Mouse (Mus musculus) brain, adult 2 months (tissue): ENCODE results near the gene Suv39h2.
A peak's percentile ranks its signal among the peaks of the same experiment; 100 is the strongest.

Source experiments
- DNase-seq: peaks from one replicate; pipeline ENCODE4 v3.0.0; 2011; ENCODE audit warnings: low read depth, low spot score

Suv39h2 gene

DNA sequence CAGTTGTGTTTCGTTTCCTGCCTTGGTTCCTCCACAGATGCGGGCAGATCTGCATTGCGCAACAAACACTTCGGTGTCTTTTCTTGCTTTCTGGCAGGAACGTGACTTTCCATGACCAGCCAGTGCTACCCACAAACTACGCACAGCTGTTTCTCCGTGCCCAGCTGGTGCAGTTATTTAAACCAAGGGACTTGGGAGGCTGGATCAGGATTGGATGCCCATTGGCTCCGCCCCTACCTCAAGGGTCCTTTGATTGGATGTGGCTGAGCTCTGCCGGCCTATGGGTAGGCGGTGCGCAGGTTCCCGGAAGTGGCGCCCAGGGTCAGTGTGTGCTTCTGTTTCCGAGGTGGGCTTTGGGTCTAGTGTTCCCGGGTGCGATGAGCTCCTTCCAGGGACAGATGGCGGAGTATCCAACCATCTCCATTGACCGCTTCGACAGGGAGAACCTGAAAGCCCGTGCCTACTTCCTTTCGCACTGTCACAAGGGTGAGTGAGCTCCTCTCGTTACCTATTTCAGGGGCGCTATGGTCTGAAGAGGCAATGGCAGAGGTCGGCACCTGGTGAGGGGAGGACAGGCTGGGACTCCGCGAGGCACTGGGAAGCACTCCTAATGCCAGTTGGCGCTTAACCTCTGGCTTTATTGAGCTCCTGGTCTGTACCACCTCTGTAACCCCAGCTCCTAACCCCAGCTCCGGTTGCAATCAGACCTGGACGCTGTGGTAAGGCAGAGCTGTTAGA lies 50.8 kb downstream of the Suv39h2 start, which contains the start of gene Dclre1c:
Gene Dclre1c, plus strand, starts transcription at position 291 of the 738 bp plus-strand sequence.
- peak; percentile 97 for DNase-seq

DNA sequence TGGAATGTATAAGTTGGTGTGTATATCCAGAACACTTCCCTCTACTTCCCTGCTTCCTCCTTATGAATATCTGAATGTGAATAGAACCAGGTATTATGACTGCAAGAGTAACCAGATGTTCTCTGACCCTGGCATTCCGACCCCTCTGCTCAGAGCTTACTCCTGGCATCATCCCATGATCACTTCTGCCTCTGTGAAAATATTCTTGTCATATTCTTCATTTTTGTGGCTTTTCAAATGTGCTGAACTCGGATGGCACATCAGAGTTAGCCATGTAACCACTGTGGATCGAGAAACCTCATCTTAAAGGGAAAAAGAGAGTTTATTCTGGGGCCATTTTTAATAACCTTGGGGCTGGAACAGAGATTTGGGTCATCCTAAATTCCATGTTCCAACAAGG lies 52.3 kb downstream of the Suv39h2 start, which contains the start of gene Meig1:
Gene Meig1, minus strand, starts transcription at position 101 of the 400 bp plus-strand sequence.
- DNase-seq: no peak

DNA sequence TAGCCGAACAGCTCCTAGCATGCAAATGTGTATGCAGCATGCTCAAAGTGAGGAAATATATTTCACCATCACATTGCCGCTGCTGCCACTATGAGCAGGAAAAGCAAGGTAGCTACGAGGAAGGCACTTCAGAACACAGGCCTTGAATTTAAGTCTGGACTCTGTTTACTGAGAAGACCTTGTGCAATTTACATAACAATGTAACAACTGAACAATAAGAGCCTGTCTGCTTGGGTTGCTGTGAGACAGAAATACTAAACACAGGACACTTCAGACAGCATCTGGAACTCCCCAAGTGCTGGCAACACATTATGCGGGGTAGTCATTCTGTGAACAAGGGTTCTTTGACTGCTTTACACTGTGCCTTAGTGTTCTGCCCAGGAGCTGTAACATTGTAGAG lies 54.7 kb downstream of the Suv39h2 start:
- peak; percentile 79 for DNase-seq

DNA sequence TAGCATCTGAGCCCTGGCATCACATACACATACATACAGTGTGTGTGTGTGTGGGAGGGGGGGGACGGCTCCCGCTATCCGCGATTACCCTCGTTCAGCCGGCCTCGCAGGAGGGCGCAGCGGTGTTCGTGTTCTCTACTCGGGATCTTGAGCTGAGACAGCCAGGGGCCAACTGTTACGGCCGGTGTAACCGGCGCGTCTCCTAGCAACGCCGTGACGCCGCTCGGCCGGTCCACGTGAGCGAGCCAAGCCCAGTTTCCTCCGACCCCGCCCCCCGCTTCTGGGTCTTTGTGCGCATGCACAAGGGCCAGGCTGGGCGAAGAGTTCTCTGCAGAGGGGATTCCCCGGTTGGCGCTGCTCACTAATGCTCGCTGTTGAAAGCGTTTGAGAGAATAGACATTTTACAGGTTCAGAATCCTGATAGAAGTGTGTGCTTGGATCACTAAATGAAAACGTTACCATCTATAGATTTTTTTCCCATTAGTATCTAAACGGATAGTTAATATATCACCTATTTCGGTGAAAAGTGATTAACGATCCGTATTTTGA lies 55.9 kb downstream of the Suv39h2 start:
- DNase-seq: peak; percentile 94

DNA sequence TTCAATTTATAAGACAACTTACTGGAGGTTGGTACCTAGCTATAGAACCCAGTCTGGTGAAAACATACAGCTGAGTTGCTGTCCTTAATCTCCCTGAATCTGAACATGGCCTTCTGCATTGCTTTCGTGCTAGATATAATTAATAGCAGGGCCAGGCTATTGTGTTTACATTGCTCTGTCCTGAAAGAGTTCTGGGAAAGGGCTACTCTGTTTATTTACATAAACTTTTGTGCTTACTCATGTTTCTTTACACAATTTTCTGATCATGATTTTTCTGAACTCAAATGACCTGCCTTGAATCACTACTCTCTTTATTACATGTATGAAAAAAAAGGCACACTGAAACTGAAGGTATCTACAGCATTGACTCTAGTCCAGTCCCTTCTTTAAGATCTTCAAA lies 59.2 kb downstream of the Suv39h2 start:
- DNase-seq: no peak

DNA sequence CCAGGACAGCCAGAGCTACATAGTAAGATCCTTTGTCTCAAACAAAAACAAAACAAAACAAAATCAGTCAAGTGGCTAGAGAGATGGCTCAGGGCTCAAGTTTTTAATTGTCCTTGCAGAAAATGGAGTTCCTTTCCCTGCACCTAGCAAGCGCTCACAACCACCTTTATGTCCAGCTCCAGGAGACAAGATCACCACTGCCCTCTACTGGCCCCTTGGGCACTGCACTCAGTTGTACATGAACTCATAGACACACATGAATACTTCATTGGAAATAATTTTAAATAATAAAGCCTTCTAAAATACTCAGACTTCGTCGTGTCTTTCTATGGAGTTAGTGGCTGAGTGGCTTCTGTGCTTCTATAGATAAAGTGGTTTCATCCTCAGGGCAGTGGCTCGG lies 60.6 kb downstream of the Suv39h2 start:
- DNase-seq: peak; percentile 66

DNA sequence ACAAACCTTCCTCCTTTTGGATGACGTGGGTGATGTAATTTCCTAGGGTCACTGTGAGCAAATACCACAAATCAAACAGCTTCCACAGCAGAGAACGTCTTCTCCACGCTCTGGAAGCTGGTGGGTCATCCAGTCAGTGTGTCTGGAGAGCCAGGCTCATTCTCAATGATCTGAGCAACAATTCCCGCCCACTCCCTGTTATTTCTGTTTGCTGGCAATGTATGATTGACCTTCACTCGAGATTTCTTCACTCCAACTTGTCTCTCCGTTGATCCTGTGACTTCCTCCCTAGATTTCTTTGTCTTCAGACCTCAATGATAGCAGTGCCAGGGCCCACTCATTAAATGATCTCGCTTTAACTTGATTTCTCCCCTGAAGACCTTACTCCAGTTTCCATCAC lies 67.1 kb downstream of the Suv39h2 start:
- no peak for DNase-seq

DNA sequence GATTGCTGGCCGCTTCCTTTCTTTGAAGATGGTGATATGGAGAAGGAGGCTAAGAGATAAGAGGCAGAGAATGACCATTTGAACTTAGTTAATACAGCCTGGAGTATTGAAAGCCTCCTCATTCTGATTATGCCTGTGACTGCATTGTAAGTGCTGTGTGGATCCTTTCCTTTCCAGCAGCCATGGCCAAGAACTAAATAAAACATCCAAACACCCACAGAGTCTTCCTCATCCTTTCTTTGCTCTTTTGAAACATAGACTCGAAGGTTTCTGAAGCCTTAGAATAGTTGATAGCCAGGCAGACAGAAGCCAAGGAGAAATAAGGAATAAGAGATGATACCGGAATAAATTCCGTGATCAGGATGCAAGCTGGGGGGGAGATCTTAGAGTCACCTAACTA lies 68.8 kb downstream of the Suv39h2 start:
- DNase-seq: no peak
